Comparison of ENCODE assay signal across 12 mouse cellular contexts in the genomic region with DNA sequence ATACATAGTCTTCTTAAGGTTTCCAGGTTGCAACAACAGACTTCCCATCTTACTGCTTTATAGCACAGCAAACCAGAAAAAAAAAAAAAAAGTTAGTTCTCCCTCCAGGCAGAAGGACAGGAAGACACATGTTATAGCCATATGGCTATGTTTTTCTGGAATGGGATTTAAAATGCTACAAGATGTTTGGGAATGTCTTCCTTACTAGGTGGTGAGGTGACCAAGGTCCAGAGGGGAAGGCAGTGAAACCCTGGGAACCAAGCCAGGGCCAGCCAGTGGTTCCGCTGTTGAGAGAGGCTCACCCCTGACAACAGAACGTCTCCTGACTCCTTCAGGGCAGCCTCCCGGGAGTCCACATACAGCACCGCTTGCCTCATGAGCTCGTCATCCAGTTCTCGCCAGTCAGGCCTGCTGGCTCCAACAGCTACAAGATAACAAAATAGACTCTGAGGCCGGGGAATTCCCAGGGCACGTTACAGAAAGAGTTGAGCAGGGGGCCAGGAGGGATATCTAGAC. TPM values are rescaled to one million over a fixed set of nuclear protein-coding genes. Genes with fewer than 3 reads are reported as not detected.
DNase-seq lines count a peak whose midpoint lies in the region; ATAC-seq lines count a peak whose summit lies in the region.
"Had no signal": no experiment of that assay in that cellular context is flagged by ENCODE, and none has a peak within 500 bp of the region (broad histone marks: within the 10 kb centered on the region; RNA-seq: fewer than 3 reads in every experiment).

No protein-coding gene starts in this region.

- ATAC-seq in frontal cortex, adult (ENCODE audit: low TSS enrichment) = peak; percentile 78
- ATAC-seq in activated CD4-positive, CD25-positive, alpha-beta regulatory T cell, adult 4 months = no peak

- DNase-seq in frontal cortex, postnatal 36 days (ENCODE audit: low spot score in 2 of 2) = no peak
- peak; percentile 66 for DNase-seq in MN1 (ENCODE audit: low spot score)
- DNase-seq in cerebellum, postnatal 14 days = peak; percentile 25 to 33
- DNase-seq in kidney, postnatal 25 days = peak; percentile 86 to 94
- DNase-seq in ovary, postnatal 10 days (ENCODE audit: low spot score) = no peak
- no peak for DNase-seq in adrenal gland, postnatal 25 days
- DNase-seq: gastrocnemius, postnatal 10 days had no signal

RNA-seq across cellular contexts. Expression of gene Crym, which starts 11.7 kb away (rescaled TPM):
- 1.6 and 3.3 TPM in 2 replicates for total RNA-seq in adrenal gland, postnatal 25 days (2021)
- polyA plus RNA-seq in activated CD4-positive, CD25-positive, alpha-beta regulatory T cell, adult 4 months (2017; shearing (Covaris generic)) = not detected
- total RNA-seq: megakaryocyte, adult 5-6 weeks had no signal

RNA-seq across cellular contexts. Expression of gene Abca14, which starts 13.6 kb away (rescaled TPM):
- not detected in 2 replicates for total RNA-seq in adrenal gland, postnatal 25 days (2021)
- not detected for polyA plus RNA-seq in activated CD4-positive, CD25-positive, alpha-beta regulatory T cell, adult 4 months (2017; shearing (Covaris generic))
- total RNA-seq: gastrocnemius, postnatal 10 days; layer of hippocampus, postnatal 36 days; megakaryocyte, adult 5-6 weeks had no signal
- polyA plus RNA-seq: neural tube, embryonic 14.5 days had no signal

RNA-seq across cellular contexts. Expression of gene Anks4b, which starts 16.6 kb away (rescaled TPM):
- 0.24 and 0.48 TPM in 2 replicates for total RNA-seq in adrenal gland, postnatal 25 days (2021)
- polyA plus RNA-seq in activated CD4-positive, CD25-positive, alpha-beta regulatory T cell, adult 4 months (2017; shearing (Covaris generic)) = not detected
- total RNA-seq: megakaryocyte, adult 5-6 weeks had no signal
- polyA plus RNA-seq: neural tube, embryonic 14.5 days had no signal

RNA-seq across cellular contexts. Expression of gene Zp2, which starts 45.1 kb away (rescaled TPM):
- 0.36 TPM in 1 of 2 replicates, not detected in the other for total RNA-seq in adrenal gland, postnatal 25 days (2021)
- not detected for polyA plus RNA-seq in activated CD4-positive, CD25-positive, alpha-beta regulatory T cell, adult 4 months (2017; shearing (Covaris generic))
- total RNA-seq: layer of hippocampus, postnatal 36 days; megakaryocyte, adult 5-6 weeks had no signal
- polyA plus RNA-seq: neural tube, embryonic 14.5 days had no signal

Comparison
In these comparisons a context has a peak if more than half of its experiments do, and no peak if none do; other contexts are left out.
1. DNase-seq: peak in MN1 (single experiment), cerebellum, postnatal 14 days (2 of 2) and kidney, postnatal 25 days (2 of 2); none in frontal cortex, postnatal 36 days (0 of 2), ovary, postnatal 10 days (single experiment) and adrenal gland, postnatal 25 days (single experiment).